Mouse (Mus musculus): ENCODE measurements around the gene P2ry10b.

P2ry10b gene

GRCm38 (mm10) chrX:107148681-107149080 lies at the start of gene P2ry10b:
Gene P2ry10b (plus strand): TSS chrX:107148927.
- DNase-seq (ENCODE audit: low spot score), result no peak

DNA sequence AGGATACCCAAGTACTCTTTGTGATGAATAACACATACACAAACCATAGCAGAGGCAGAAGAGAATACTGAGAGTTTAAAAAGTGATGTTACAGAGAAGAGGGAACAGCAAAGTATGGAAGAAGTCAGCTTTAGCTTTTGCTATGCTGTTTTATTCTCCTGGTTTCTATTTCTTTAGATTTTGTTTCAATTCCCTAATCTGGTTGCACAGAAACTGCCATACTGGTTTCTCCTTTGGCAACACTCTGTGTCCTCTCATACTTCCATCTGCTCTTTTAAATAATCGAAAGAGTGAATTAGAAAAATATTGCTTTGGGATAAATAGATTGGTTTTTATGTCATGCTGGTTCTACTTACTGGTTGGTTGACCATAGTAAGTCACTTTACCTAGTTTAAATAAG lies 32.4 kb upstream of the P2ry10b start:
- no peak for DNase-seq (ENCODE audit: low spot score)

DNA sequence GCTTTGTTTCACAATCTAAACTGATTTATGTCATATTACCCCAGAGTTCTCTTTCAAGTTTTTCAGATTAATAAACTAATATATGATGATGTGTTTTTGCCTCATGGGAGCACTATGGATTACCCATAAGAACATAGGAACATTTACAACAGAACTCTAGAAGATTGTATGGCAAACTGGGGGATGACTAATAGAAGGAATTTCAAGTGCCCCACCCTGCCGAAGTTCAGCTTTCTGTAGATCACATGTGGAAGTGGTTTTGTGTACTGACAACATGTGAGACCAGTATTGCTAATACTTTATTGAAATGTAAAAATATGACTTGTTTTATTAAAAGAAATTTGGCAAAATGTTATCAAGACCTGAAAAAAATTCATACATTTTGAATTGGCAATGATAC lies 31.7 kb upstream of the P2ry10b start:
- DNase-seq (ENCODE audit: low spot score), result no peak

GRCm38 (mm10) chrX:107143184-107143583 lies 5.5 kb upstream of the P2ry10b start:
- DNase-seq (ENCODE audit: low spot score), result no peak

DNA sequence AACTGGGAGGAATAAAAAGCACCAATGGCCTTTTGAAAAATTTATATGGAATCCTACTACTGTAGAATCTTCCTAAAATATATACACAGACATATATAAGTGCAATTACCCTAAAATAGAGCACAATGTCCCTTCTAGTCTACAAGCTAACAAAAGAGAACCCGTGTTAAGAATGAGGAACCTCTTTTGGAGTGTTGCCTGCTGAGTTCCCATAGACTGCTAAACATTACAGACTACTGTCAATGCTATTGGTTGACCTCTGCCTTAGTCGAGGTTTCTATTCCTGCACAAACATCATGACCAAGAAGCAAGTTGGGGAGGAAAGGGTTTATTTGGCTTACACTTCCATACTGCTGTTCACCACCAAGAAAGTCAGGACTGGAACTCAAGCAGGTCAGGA lies 4.8 kb upstream of the P2ry10b start:
- DNase-seq (ENCODE audit: low spot score), result no peak

DNA sequence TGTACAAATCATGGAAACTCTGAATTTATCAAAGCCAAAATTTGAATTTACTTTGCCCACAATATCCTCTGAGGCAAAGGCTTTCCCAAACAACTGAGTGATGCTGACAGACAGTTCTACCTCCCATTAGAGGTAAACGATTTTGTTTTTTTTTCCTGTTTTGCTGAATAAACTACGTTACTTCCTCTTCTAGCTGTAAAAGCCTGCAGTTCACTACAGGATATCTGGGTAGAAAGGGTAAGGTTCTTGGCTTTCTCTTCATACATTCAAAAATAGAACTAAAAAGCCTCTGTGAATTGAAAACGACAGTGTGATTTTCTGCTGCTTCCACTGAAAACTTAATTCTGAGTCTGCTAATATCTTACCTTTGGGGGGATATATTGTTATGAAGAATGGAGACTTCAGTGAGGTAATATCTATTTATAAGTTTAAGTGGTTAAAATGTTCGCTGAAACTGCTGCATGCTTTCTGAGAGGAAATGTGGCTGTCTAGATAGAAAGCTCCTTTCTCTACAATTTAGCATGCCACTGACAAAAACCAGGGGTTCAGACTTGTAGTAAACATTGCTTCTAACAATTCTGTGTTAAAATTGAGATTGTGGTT lies 765 bp downstream of the P2ry10b start:
- DNase-seq (ENCODE audit: low spot score), result no peak

- DNase-seq (ENCODE audit: low spot score), result no peak
These were observed 1.3 kb downstream of the P2ry10b start for GRCm38 (mm10) chrX:107150027-107150426.

DNA sequence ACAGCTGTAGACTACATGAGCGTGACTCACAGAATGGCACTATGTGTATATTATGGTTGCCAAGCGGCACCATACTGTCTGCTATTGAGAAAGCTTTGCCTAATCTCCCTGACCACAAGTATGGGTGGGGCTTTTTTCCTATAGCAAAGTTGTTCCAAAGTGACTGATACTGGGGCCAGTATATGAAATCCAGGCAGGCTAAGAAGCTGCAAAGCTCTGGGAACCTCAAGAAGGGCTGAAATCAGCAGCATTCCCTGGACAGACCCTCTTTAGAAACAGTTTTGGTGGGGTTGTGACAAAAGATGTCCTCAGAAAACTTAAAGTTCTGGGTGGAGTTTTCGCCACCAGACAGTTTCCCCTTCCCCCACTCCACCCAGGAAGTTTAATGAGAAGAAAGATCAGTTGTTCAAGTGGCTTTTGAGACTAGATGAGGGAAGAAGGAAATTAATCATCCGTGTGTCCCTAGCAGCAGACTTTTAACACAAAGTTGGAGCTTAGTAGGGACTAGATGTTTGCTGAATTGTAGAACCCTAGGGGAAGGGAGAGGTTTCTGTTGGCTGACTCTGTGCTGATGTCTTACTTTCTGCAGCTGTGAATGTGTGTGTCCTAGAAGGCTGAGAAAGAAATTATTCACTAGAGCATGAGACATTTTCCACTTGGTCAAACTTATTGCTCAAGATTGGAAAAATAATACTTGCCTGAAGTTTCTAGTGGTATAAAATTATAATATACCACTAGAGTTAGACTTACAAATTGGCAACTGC lies 2.2 kb downstream of the P2ry10b start:
- no peak for DNase-seq (ENCODE audit: low spot score)

DNA sequence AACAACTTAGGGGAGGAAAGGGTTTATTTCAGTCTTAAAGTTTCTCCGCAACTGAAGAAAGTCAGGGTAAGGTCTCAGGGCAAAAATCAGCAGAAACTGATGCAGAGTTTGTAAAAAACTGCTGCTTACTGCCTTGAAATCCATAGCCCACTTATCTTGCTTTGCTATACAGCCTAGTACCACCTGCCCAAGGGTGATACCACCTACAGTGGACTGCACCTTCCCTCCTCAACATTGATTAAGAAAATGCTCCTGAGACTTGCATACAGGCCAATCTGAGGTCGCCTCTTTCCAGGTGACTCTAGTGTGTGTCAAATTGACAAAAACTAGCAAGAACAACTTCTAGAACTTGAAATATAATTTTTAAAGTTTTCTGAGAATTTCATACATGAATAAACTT lies 7.3 kb downstream of the P2ry10b start:
- no peak for DNase-seq (ENCODE audit: low spot score)

DNA sequence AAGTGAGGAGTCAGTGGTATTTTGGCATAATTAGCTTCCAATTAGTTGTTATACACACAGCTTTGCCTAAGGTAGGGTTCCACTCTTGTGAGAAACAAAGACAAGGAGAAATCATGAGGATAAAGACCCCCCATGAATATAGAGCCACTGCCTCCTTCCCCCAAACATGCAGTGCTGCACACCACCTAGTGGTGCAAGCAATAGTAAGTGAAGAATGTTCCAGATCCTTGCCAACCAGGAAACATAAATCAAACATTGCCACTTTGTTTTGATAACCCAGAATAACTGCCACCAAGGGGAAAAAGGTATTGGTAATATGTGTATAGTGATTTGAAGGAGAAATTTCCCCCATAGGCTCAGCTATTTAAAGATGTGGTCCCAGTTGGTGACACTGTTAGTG lies 11.8 kb downstream of the P2ry10b start:
- DNase-seq (ENCODE audit: low spot score), result no peak

DNA sequence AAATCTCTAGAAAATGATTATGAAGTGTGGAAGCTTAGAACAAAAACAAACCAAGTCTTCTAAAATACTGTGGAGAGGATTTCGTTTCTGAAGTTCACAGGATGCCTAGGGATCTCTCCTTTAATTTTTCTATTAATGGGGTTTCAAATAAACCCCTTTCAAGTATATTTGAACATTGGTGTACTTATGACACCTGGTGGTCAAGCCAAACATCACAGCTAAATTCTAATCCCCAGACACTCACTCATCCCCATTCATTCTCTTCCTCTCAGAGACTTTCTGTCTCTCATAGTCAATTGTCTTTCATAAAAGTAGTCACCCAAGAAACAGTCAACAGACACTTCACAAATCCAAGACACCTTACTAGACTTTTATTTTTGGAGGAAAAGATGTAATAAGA lies 19.6 kb downstream of the P2ry10b start:
- DNase-seq (ENCODE audit: low spot score), result no peak

- DNase-seq (ENCODE audit: low spot score), result no peak
These were observed 20.4 kb downstream of the P2ry10b start for GRCm38 (mm10) chrX:107169128-107169527.

DNA sequence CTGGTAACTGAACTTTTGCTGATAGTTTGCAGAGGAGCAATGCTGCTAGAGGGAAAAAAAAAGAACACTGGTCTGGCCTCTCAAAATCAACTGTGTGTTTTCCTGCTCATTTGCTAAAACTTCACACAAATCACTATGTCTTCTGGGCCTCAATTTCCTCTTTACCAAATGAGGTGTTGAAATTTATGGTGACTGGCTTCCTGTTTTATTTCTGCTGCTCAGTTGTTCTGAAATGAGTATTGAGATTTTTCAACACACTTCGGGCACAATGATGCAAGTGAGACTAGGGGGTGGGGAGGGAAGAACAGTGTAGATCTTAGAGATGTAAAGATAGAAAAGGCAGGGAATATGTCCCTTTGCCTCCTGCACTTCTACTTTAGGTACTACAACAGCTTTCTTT lies 30.0 kb downstream of the P2ry10b start:
- DNase-seq (ENCODE audit: low spot score), result no peak

- DNase-seq (ENCODE audit: low spot score), result no peak
These were observed 68.9 kb downstream of the P2ry10b start for GRCm38 (mm10) chrX:107217577-107218090.
